Mouse (Mus musculus) cerebellum, adult 8-10 months (tissue): ENCODE measurements around the gene Per3.
A peak's percentile ranks its signal among the peaks of the same experiment; 100 is the strongest.

Source experiments
- DNase-seq: peaks from one replicate; pipeline ENCODE4 v3.0.0; 2022

Per3 gene

DNA sequence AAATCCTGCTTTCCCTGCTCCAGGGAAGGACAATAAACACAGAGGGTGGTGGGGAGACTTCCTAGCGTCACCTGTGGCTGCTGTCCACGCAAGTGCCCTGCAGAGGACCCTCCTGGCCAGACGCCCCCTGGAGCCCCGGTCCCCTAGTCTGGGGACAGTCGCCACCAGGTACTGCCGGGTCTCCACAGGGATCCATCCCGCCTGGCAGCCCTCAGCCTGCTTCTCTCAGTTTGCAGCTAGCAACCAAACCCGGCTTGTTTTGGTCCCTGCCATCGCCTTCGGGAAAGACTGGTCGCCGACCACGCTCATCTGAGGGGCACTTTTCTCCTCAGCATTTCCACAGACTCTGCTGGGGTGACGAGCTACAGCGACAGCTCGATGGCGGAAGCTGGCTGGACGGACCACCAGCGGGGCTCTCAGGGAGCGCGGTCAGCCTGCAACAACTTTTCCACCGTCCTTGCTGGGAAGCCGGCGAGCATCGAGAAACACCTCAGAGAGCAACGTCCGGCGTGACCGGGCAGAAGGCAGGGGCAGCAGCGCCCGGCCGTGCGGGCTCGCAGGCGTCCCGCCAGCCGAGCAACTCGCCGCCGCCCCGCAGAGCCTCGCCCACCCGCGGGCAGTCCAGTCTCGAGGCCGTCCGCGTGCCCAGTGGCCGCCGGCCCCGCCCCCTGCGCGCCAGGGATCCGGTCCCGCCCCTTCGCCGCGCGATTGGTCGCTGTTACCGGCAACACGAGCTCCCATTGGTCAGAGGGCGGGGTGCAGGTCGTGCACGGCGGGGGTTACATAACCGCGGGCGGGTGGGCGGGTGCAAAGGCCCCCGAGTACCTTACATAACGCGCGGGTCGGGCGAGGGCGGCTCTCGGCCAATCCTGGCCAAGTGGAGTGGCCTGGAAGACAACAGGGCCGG, at the start of gene Per3:
Gene Per3 (minus strand): TSS at position 629 of the 907 bp plus-strand sequence.
- DNase-seq: peak; percentile 99

DNA sequence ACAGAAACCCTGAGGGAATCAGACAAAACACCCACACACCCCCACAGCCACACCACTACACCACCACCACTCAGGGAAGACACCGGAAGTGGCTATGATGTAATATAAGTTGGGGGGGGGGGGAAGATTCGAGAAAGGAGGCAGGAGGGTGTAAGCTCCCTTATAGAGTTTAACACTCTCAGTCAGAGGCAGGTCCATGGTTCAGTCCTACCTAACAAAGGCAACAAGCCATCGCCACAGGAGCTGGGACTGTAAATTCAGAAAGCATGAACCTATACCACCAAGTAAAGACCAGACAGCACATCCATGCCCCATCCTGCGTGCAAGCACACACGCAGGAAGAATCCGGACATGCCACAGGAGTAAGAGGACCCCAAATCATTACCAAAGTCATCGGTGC, 44.8 kb upstream of the Per3 start, which contains the start of gene Gm13090:
Gene Gm13090 (plus strand): TSS at position 301 of the 400 bp plus-strand sequence.
- no peak for DNase-seq

DNA sequence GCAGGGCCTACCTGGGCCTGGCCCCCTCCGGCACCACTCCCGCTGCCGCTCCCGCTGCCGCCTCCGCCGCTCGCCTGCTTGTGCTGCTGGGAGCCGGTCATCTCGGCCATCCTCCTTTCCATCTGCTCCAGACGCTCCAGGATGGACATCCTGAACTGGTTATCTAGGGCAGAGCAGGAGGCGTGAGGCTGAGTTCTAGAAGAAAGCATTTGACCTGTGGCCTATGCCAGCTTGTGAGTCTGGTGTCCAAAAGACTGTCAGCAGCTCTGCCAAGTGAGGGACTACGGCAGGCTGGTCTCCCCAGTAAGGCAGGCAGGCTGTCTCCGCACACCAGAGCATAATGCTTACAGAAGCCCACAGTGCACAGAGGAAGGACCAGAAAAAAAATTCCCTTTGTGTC, 44.4 kb upstream of the Per3 start:
- peak; percentile 82 for DNase-seq

DNA sequence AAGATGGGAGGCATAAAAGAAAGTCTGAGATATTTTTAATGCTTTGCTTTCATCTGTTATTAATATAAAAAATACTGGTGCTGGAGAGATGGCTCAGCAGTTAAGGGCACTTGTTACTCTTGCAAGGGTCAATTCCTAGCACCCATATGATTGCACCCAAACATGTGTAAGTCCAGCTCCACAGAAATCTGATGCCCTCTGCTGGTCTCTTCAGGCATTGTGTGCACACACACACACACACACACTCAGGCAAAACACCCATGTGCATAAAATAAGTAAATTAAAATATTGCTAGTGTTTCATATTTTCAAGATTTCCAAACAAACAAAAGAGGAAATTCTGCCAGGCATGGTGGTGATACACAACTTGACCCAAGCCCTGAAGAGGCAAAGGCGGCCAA, 42.9 kb upstream of the Per3 start:
- DNase-seq: no peak

DNA sequence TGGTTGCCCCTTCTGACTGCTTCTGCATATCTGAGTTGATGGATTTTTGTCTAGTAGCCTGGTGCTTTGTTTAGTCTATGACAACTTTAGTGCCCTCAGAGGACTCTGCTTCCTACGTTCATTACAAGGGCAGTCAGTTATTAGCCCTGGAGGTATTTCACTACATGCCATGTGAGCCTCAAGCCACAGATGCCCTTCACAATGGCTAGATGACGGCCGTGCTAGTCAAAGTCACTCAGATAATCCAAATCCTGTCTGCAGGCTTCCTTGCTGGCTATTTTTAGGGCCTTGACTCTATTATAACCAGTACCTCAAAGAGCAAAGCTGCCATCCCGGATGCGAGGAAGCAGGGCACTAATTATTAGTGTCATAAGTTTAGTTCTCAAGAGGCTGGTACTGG, 38.6 kb upstream of the Per3 start:
- DNase-seq: no peak

DNA sequence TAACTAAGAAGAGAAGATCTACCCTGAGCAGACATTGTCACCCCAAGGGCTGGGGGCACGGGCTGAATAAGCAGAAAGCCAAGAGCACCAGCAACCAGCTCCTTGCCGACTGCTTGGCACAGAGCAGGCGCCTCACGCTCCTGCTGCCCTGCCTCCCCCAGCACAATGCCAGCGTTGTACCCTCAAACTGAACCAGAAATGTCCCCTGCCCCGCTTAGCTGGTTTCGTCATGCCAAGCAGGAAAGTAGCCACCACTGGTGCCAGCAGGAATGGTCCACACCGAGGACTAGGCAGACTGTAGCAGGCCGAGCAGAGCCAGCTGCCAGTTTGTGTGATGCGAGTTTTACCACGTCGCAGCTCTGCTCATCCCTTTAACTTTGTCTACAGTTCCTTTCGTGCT, 37.5 kb upstream of the Per3 start:
- no peak for DNase-seq

DNA sequence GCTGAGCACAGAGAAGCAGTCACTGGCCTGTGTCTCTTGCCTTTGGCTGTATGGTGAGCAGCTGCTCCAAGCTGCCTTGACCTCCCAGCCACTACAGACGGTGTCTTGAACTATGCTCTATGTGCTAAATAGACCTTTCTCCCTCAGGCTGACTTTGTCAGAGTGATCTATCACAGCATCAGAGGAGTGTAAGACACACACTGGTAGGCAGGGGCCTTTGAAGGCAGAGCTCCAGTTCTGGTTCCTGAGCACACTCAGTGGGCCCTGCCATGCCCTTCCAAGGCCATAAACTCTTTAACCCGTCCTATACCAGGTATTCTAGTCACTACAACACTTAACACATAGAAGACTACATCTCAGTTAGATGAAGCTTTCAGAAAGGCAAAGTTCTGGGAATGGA, 36.9 kb upstream of the Per3 start:
- no peak for DNase-seq

DNA sequence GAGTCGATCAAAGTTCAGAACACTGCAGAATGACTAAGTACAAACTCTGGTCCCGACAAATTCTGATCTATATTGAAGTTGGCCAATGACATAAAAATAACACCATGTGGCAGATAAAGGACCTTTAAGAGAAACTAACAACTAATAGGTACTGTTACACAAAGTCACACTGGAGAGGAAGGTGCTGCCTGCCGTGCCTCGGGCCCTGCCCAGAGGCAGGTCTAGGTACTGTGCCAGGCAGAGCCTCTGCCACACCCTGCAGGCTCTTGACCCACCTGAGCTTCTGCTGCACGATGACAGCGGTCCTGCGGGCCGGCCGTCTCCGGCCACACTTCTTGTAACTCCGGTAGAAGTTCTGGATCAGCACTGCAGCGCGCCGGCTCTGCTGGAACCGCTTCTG, 30.4 kb upstream of the Per3 start:
- no peak for DNase-seq

DNA sequence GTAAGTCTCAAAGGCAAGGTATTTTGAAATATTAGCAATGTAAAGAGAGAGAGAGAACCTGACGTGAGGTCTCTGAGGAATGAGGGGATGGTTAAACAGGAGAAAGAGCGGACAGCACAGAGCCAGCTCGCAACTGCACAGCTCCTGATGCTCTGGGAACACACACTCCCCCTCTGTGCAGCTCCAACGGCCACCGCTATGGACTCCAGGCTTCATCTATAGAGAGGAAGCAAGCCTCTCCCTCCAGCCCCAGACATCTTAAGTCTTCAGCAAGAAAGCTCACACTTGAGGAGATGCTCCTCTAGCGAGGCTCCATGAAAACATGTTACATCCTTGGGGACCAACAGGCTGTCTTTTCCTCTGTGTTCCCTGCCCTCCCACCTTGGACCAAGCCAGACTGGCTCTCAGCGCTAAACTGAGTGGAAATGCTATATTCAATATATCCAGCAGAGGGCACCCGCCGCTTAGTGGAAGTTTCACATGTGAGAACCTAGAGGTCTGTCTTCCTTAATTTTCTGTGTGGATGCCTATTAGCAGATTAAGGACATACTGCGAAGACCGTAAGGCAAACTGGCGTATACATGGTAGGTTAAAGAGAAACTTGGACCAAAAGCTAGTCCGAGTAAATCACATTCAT, 28.8 kb upstream of the Per3 start:
- DNase-seq: peak; percentile 87

DNA sequence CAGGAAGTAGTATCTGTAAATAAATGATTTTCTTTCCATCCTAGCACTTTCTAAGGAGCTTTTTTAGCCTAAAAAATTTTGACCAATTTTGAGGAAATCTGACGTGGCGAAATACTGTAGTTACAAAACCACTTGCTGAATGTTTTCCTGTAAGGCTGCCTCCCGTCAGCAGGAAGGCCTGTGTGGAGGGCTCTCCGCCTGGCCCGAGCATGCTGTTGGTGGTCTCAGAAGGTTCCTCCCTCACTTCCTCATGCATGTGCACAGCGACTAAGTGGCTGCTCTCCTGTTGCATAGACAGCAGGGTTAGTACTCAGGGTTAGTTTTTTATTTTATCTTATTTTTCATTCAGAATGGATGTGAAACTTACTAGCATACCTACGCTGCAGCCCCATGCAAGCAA, 26.5 kb upstream of the Per3 start:
- DNase-seq: no peak

DNA sequence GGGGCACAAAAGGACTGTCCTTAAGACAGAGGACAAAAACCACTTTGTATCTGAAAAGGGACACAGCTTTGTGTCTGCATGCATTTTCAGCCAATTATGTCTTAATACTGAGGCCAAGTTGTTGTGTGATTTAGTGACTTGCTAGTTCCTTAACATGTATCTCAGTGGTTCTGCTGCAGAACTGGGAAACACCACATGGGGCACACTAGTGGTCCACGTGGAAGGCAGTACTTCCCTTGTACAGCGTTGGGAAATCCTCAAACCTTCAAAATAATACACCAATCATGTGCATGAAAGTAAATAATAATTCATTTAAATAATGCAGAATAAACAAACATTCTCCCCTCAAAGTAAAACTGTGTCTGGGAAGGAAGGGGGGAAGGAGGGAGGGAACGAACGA, 24.3 kb upstream of the Per3 start:
- no peak for DNase-seq

DNA sequence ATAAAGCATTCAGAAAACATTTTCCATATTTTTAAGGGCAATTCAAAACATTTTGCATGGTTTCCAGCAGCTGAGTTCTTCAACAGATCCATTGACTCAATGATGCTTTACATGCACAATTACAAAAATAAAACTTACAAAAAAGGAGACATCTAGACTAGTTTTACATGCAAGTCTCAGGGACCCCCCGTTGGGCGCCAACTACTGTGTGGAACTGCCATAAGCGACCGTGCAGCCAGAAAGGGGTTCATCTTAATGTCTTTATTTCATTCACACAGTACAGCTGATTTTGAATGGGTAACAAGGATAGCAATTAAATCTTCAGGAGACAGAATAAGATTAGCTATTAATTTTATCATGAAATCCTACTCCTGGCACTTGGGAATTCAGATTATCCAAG, 15.1 kb upstream of the Per3 start:
- DNase-seq: no peak

DNA sequence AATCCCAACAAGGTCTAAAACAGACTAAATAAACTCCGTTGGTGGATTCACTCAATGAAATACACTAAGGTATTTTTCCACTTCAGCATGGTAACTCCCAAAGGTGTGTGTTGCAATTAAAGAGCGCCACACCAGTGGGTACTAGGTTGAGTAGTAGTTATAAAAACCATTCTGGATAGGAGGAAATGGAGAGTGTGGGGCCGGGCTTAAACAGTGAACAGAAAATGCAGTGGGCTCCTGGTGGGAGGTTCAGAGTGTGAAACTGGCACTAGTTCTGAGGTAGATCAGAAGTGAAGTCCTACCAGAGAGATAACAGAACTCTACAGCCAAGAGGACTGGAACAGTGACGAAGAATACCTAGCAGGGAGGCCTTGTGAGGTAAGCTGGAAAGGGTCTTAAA, 14.2 kb upstream of the Per3 start:
- no peak for DNase-seq

DNA sequence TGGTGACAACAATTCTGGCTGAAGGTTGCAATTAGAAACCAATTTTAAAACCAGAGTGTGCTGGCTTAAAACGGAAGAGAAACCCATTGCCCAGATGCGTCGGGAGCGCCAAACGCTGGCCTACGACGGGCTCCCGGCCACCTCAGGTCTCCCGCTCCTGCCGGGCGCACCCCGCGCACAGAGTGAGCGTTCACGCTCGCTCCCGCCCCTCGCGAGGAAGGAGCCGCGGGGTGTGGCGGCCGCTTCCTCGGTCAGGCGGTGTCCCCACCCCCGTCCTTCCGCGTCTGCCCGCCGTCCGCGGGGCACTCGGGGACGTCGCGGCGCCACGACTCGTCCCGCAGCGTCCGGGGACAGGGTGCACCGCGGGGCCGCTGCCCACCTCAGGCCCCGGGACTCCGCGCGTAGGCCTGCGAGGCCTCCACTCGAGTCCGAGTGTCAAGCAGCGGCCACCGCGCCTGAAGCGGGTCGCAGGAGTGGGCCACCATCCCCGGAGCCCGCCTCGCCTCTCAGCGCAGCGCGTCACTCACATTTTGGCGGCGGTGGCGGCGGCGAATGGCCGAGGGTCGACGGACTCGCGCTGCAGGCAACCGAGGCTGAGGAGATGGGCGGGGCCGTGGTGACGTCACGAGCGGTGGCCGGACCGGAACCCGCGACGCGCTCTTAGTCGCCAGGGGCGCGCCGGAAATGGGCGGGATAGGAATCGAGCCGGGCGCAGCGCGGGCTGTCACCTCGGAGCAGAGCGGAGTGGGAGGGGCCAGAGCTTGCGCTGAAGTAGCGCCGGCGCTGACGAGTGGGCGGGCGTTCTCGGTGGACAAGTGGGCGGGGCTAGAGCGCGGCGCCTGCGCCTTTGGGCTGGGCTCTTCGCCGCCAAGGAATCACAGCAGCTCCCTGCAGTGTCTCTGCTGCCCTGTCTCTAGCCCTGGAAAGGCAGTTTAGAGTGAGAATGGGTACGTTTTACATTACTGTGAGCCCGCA, 13.2 kb upstream of the Per3 start, which contains the start of gene Vamp3:
Gene Vamp3 (minus strand): TSS at position 617 of the 975 bp plus-strand sequence.
- peak; percentile 99 for DNase-seq

DNA sequence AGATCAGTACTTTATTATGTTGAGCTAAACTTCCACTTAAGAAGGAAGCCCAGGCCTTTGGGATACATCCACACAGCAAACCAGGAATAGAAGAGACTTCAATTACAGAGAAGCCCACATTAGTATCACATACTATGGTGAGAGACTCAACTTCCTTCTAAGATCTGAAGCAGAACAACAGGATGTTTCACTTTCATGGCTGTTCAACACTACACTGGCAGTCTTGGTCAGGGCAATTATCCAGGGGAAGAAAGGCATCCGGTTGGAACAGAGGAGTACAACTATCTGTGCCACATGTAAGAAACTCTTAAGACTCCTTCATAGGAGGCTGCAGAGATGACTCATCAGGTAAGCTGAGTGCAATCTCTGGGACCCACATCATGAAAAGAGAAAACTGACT, 6.7 kb upstream of the Per3 start:
- no peak for DNase-seq

DNA sequence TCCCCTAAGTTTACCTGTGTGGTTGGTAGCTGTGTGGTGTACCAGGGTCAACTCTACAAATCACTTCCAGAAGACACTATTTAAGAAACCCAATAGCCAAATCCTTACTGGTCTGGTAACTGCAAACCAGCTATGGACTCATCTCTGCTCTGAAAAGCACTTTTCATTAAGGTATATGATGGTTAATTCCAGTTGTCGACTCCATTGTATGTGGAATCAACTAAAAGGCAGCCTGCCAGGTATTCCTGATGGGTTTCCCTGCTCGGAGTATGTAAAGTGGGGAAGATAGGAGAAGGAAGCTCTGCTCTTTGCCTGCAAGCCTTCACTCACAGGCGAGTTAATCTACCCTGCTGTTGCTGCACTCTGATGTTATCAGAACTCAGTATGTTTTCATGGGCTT, 2.1 kb upstream of the Per3 start:
- DNase-seq: no peak

DNA sequence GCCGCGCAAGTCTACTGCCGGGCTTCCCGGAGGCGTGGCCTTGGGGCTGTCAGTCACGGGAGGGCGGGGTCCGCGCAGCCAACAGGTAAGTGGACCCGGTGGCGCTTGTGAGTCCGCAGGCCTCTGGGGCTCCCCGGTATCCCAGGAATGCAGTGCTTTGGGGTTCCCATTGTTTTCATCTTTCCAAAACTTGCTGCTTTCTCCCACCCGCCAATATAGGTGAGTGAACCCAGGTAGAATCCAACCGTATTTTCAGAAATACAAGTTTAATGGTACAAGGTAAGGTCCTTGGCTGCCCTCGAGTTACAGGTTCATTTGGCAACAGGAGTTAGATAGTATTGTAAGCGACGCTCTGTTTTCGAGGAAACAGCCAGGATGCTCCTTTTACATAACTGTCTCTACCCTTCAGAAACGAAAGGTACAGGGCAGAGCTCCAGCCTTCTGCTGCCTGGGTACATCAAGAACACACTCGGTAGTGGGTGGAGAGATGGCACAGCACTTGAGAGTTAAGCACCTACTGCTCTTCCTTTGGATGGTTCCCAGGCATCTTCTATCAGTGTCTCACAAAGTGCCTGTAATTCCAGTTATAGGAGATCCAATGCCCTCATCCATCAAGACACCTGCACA, 592 bp upstream of the Per3 start:
- no peak for DNase-seq

DNA sequence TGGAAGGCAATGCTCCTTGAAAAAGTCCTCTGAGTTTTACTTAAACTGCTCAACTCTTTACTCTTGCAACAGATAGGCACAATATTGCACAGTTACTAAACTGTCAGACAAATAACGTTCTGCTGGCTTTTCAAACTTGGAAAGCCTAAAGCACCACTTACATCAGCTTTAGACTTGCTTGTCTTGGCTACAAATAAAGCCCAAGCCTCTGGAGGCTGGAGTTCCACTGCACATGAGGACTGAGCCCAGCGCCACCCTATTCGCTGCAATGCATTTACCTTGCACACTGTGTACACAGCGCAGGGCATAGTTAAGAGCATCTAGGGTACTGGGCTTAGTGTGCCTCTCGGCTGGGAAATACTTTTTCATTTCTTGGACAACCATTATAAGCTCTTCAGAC, 1.2 kb downstream of the Per3 start:
- peak; percentile 36 for DNase-seq

DNA sequence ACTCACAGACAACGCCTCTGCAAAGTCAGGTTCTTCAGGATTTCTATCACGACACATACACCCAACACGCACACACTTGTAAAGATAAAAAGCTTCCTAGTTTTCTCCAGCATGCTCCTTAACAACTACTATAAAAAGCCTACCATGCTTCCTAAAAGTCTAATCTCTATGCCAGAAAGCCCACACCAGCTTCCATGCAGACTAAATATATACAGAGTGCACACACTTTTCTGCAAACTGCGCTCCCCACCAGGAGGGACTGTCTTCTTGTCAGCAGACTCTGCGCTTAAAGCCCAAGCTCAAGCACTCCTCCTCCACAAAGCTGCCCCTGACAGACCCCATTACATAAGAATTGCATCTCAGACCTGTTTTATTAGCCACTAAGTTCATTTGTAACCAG, 3.0 kb downstream of the Per3 start:
- no peak for DNase-seq

DNA sequence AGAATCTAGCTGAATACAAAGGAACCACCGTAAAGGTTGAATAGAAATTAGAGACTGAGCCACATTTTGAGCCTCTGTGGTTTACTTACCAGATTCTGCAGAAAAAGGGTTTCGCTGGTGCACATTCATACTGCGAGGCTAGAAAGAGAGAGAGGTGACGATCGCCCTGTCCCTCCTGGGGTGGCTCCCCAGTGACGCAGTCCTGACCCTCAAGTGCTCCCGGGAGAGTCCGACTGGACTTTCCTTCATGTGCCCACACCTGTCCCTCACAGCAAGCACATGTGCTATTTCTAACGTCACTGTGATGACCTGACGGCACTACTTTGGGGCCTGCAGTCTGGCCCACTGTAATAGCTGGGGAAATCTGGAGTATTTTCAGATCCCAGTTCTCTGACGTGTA, 6.7 kb downstream of the Per3 start:
- DNase-seq: no peak

DNA sequence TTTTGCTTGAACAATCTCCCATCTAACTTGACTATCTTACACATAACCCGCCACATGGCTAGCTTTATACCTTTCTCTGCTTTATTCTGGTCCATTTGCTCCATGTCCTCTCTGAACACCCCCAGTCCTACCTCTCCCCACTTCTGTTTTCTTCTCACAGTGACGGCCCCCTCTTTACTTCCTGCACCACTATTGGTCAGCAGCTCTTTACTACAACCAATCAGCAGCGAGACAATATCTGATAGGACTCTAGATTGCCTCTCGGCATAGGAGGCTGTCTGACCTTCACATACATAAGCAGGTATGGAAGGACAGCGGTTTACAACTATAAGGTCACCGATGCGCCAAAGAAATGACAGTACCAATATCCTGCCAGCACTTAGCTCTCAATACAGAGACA, 7.9 kb downstream of the Per3 start:
- DNase-seq: no peak

DNA sequence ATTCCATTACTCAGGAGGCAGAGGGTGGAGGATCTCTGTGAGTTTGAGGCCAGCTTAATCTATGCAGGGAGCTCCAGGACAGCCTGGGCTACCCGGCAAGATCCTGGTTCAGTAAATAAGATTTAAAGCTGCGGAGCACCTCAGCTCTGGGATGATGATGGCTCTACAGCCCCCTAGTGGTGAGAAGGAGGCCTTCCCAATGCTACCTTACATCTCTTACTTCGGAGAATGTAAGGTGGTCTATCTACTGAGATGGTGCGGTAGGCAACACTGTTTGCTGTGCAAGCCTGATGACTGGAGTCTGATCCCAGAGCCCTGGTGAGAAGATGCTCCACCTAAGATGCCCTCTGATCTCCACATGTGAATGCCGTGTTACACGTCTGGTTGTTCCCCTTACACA, 17.5 kb downstream of the Per3 start:
- DNase-seq: no peak

DNA sequence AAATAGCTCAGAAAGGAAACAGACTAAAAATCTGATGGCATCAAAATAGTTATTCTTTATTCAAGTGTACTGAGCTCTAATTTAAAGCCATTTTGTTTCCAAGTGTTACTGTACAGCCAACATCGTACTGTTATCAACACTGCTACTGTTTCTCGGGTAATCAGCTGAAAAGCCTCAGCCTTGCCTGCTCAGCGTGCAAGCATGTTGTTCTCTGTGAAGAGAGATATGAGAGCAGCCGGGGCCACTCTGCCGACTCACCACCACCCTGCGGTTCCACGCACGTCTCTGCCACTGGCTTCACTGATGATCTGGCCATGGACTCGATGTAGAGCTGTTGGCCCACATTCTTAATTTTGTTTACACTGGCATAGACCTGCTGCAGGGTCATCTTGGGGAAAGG, 20.3 kb downstream of the Per3 start:
- no peak for DNase-seq
